Mouse (Mus musculus) cerebellum, adult 9-10 months (tissue): ENCODE measurements around the gene Nek6.

Experiments
- DNase-seq: peaks from one replicate; pipeline ENCODE4 v3.0.0; 2022

The Nek6 gene

GRCm38 (mm10) chr2:38629451-38629850 lies 118.0 kb downstream of the Nek6 start:
- DNase-seq = no peak

- no peak for DNase-seq
Measured at GRCm38 (mm10) chr2:38630574-38630973, 119.1 kb downstream of the Nek6 start.

DNA sequence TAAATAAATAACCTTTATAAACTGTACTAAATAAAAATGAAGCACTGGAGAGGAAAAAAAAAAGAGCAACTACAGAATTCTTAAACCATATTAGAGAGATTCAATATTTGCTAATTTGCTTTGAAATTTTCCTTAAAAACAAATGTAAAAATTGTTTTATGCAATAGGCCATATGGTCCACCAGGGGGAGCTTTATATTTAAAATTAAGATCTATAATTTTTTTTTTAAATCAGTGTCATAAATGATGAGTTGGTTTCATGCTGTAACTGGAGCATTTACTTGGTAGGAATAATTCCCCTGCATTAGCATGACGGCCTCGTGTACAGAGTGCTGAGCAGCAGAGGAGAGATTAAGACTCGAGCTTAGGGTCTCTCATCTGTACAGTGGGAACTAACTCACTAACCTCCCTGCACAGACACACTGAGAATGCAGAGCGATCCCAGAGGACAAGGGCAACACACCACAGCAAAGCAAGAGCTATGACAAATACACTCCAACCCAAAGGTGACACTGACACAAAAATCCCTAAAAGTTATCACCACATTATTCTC lies 126.3 kb downstream of the Nek6 start:
- DNase-seq = no peak

DNA sequence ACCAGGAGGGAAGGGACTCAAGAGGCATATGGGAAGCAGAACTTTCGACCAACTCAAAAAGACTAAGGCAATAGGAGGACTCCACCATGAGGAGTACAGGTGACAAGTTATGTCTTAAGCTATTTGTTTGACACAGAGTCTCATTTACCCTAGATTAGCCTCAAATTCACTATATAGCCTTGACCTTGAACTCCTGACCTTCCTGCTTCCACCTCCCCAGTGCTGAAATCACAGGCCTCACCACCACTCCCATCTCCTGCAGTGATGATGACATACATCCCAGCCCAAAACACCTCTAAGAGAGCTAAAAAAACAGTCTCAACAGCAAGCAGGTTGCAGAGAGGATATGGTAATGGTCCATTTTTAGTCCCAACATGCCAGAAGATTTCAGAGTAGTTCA lies 130.3 kb downstream of the Nek6 start:
- no peak for DNase-seq

GRCm38 (mm10) chr2:38643625-38644427 lies 132.4 kb downstream of the Nek6 start, which contains the start of gene Psmb7:
Gene Psmb7 (minus strand): TSS chr2:38644087.
- DNase-seq = peak; percentile 87
